Mouse (Mus musculus) ES-CJ7 (cell line): ENCODE data around the gene Zfp646.

Experiments used
- DNase-seq: peaks from one replicate; pipeline ENCODE4 v3.0.0; 2011; ENCODE audit warnings: low read depth, low spot score

Gene Zfp646

DNA sequence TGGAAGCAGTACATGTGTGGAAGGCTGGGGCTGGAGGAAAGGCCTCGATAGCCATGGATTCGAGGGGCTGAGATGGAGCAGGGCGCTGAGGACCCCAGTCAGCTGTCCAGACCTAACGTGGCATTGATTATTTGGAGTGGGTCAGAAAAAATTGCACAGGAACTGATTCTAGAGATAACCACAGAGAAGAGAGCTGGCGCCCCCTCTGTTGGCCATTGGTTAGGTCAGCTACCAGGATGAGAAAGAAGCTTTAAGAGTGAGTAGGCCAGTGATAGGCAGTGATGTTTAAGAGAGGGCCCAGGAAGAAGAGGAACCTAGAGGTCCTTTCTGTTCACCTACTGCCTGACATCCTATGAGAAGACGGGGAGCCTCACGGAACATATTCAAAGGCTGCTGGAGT is 43.3 kb downstream of the Zfp646 start:
- peak; percentile 62 for DNase-seq

DNA sequence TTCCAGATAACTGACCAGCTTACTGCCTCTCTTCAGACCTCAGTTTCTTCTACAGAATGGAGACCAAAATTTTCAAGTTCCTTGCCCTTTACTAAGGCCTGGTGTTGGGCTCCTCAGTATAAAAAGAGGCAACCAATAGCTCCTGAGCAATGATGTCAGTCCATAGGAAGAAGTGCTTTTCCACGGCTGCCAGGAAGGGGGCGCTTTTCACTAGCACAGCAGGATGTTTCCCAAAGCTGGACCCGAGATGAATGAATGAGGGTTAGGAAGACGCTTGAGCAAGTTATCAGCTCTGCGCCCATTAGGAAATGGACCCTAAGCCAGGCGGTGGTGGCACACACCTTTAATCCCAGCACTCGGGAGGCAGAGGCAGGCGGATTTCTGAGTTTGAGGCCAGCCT is 45.5 kb downstream of the Zfp646 start:
- peak; percentile 73 for DNase-seq

DNA sequence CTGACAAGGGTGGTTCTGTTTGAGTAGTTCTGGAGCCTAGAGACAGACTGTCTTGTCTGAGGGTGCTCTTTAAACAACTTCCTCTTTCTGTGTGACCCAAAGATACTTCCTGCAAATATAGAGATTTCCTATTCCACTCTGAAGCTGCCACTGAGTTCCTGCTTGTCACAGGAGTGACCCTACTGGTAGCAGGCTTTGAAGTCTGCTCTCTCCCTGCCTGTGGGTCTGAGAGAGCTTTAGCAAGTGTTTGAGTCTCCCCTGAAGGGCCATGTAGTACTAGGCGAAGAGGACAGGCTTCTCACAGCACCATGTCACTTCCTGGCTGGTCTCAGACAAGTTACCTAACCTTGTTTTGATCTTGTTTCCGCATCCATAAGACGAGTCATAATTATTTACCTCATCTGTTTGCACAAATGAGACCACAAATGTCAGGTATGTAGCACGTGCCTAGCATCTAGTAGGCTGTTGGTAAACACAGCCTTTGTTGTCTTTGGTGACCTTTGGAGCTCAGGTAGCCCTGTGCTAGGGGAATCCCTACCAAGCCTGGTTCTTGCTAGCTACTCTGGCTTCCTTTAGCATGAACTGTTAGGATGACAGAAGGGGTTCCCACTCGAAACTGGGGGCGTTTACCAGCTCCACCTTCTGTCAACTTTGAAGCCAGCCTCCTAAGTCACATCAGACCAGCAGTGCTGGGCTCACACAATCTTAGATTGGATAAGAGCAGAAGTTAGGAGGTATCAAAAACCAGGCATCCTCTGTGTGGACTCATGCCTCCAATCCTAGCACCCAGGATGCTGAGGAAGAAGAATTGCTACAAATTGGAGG is 46.6 kb downstream of the Zfp646 start:
- DNase-seq = no peak

DNA sequence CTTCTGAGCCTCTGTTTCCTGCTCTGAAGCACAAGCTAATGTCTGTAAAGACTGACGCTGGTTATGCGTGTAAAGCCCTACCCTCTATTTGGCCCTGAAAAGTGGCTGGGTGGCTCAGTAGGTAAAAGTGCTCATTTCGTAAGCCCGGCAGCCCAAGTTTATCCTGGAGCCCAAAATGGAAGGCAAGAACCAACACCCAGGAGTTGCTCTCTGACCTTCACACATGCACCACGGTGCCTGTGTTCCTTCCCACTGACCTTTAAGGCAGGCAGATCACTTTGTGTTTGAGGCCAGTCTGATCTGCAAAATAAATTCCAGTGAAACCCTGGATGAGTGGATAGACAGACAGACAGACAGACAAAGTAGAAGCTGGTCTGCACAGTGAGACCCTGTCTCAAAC is 47.7 kb downstream of the Zfp646 start:
- DNase-seq = no peak

DNA sequence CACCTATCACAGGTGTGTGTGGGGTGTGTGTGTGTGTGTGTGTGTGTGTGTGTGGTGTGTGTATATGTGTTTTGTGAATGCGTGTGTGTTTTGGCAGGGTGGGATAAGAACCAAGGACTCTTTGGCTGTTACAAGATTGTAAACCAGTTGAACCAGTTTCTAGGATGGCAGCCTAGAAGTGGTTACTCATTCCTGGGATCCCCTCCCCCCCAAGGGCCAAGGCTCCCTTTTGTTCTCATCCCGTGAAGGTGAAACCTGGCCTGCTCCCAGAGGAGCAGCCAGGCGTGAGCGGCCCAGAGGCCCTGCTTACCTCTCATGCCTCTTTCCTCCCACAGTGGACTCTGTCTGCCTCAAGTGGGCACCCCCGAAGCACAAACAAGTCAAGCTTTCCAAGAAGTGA is 49.2 kb downstream of the Zfp646 start:
- no peak for DNase-seq

DNA sequence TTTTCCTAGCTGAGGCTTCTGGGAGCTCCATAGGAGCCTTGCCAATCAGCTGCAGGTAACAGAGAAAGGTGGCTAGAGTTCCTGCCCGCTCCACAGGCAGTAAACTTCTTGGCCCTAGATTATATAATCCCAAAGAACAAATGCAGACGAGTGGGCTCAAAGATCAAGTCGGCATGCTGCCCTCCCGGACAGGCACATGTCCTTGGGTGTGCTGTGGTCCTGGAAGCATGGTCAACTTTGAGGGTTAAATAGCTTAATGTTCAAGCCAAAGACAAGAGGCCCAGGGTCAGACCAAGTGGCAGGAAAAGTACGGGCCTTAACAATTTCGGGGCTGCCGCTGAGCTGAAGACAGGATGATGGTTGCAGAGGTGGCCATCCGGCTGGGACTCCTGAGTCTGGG is 50.0 kb downstream of the Zfp646 start:
- no peak for DNase-seq

DNA sequence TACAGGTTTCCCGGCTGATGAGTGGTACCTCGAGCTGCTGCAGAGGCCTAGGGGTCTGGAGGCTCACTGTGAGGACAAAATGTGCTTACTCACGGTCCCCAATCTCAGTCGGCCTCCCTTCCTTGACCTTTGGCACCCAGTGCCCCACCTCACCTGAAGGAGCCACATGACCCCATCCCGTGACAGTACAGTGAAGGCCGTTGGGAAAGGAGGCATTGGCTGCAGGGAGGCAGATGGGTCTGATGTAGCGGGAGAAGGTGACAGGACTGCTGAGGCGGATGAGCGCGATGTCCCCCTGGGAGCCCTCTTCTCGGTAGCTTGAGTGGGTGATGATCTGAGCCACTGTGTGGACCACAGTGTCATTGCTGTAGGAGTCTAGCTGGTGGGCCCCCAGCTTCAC is 50.8 kb downstream of the Zfp646 start:
- no peak for DNase-seq

DNA sequence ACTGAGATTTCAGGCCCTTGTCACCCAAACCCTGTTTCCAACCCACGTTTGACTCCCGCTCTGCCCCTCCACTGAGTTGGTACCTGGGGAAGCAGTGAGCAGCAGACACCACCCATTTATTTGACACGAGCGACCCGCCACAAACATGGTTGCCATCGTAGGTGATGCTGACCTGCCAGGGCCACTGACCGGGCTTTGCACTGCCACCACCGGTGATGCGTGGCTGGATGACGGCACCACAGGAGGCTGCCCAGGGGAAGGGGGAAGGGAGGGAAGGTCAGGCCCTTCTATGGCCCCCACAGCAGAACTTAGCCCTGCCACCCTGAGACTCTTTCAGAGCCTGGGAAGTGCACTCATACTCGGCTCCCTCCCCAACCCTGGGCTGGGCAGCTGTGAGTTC is 51.7 kb downstream of the Zfp646 start:
- DNase-seq = no peak

DNA sequence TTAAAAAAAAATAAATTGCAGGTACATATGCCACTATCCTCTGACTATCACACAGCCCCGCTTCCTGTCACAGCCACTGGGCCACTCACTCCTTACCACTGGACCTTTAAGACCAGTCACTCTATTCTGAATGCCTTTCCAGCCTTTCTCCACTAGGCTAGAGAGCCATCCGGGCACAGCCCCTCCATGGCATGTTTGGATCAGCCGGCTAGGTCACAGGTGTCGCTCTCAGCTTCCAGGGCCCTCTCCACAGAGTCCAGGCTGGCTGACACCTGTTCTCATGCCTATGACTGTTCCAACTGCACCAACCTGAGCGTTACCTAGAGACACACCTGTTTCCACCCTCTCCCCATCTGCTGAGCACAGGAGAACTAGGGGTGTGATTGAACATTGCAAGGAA is 52.6 kb downstream of the Zfp646 start:
- DNase-seq = no peak

DNA sequence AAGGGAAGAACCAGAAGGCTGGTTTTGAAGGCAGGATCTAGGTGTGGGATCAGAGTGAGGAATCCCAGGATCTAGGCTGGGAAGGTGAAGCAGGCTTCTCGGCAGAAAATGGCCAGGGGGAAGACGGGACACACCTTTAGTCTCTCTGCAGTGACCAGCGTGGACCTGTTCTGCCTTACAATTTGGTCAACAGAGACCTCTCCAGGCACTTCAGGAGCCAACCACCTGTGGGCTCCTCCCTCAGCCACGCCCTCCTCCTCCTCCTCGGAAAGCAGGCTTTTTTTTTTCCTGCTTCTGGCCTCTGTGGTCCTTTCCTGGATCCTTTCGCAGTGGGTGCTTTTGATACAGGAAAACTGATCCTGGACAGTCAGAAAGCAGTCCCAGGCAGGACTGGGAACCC is 53.9 kb downstream of the Zfp646 start, which contains the start of gene Prss8:
TSS of gene Prss8 (minus strand) at position 182 of the 400 bp plus-strand sequence.
- no peak for DNase-seq

DNA sequence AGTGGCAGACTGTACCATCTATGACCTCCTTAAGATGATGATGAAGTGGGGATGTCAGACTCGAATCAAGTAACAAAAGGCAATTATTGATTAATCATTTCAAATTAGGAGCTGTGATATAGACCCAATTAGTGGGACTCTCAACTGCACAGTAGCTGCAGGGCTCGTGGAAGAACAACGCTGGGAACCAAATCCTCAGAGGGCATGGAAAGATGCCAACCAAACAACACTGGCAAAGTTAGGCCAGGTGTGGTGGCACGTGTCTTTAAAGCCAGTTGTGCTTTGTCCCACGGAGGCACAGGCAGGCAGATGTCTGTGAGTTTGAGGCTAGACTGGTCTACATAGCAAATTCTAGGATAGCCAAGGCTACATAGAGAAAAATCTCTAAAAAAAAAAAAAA is 54.6 kb downstream of the Zfp646 start:
- no peak for DNase-seq

DNA sequence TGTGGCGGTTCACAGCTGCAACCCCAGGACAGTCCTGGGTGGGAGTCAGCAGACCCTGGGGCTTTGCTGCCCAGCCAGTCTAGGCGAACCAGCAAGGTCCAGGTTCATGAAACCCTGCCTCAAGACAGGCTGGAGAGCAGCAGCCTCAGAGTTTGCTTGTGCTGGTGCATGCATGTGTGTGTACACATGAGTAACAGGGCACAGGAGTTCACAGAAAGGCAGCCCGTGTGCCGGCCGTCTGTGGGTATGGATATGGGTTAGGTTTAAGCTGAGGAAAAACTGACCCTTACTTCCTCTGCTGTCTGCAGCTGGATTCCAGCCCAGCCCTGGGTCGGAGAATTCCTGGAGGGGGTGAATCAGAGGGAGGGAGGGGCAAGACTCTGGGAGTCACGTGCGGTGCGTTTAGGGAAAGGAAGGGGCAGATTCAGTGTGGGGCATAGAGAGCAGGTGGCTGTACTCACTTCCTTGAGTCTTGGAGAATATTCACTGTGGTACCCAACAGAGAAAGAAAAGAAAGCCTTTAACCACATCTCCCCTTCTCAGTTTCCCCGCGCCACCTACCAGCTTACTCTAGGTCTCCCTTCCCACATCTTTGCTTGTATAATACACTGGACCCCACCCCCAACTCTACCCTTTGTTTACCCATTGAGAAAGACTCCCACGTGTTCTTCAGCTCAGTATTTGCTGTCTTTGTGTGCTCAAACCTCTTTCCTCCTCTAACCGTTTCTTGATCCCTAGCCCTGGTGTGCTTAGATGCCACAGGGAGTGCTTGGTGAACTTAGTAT is 55.5 kb downstream of the Zfp646 start:
- peak; percentile 53 for DNase-seq

DNA sequence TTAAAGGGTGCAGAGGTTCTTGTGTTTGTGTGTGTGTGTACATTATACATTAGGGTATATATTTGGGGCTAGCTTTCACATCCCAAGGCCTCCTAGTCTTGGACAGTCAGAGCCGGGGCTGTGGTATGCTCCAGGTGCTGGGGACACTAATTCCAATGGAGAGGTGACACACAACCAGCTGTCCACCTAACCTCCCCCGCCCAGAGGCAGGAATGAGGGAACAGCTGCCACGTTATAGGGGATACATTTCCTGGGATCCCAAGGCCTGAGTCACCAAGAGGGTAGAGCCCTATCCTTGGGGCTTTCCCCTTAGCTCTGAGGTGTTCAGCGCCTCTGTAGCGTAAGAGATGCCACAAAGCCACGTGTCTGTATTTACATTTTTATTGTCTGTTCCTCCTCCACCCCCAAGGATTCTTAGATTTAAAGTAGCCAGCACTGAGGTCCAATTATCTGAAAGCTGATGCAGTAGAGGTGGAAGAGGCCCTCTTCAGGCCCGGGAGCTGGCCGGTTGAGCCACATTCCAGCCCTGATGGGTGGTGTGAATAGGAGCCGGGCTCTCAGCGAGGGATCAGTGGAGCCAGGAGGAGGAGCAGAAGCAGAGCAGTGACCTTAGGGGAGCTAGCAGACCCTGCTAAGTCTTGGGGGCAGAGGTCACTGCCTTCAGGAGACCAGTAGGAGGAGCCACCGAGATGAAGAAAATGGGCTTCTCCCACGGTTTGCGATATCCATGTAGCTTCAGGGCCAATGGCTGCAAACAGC is 56.4 kb downstream of the Zfp646 start:
- peak; percentile 80 for DNase-seq

DNA sequence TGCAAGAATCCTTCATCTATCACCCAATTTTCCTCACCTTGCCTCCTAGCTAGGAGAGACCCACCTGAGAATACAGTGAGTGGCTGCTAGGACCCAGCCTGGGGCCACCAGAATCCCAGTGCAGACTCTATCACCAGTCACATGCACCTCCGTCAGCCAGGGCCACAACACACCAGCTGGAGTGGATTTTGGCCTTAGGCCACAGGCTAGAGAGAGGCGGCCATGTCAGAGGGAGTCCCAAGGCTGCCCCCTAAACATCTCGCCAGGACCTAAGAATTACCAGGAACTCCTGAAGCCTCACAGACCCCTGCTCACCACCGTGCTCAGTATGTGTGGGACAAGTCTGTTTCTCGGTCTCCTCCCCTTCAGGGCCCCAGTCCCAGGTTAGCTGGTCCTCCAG is 58.1 kb downstream of the Zfp646 start:
- no peak for DNase-seq

DNA sequence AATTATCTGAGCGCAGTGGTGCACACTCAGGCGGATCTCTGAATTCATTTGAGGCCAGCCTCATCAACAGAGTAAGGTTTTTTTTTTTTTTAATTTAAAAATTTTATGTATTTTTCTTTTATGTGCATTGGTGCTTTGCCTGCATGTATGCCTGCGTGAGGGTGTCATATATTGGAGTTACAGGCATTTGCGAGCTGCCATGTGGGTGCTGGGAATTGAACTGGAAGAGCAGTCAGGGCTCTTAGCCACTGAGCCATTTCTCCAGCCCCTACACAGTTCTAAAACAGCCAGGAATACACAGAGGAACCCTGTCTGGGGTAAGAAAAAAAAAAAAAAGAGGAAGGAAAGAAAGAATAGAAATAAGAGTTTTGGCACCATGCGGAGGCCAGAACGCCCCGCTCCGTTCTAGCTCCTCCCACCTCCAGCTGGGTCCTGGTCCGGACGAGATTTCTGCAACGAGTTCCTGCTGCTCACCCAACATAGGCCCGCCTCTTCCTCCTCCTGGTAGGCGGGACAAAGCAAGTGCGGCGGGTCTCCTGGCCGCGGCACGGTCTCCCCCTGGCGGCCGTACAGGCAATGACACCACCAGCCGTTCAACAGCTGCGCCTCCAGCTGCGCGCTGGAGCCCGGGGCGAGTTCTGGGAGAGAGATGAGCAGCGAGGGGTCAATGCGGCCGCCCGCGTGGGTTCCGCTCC is 59.2 kb downstream of the Zfp646 start:
- DNase-seq = peak; percentile 97
